Mouse (Mus musculus) yolk sac, embryonic 10.5 days (tissue): ENCODE results near the gene Usp49.
"Not testable (repeated sequence)": the region's sequence is repeated elsewhere in the genome, so short reads cannot be mapped to it uniquely, and the experiment has no call there.

Source experiments
- DNase-seq: peaks from one replicate; pipeline ENCODE4 v3.0.0-alpha.2; 2017; ENCODE audit warnings: low spot score

Gene Usp49

GRCm38 (mm10) chr17:47609182-47609581 lies 21.3 kb upstream of the Usp49 start:
- DNase-seq, result no peak

GRCm38 (mm10) chr17:47610849-47611660 lies 19.4 kb upstream of the Usp49 start, which contains the start of the genes Bysl, Med20 and Gm20517:
Bysl (minus strand) TSS chr17:47611492.
Med20 (plus strand) TSS chr17:47611582.
Gm20517 (plus strand) TSS chr17:47611589.
- DNase-seq, result peak; percentile 97

GRCm38 (mm10) chr17:47611661-47611982 lies 18.9 kb upstream of the Usp49 start:
- no peak for DNase-seq

DNA sequence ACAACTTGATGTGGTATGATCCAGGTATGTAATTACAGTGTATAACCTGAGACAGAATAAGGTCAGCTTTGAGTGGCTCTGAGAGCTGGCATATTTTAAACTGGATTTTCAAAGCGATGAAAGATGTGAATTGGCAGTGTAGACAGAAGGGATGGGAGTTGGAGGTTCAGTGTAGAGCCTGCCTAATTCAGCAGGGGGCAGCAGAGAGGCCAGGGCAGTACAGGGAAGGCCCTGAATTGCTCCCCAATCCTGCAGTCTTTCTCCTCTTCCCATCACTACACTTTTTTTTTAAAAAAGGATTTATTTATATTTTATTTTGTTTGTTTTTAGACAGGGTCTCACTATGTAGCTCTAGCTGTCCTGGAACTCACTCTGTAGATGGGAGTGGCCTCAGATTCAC lies 16.5 kb upstream of the Usp49 start:
- no peak for DNase-seq

- no peak for DNase-seq
These were observed 14.4 kb upstream of the Usp49 start for GRCm38 (mm10) chr17:47616119-47616518.

GRCm38 (mm10) chr17:47616652-47617051 lies 13.8 kb upstream of the Usp49 start:
- no peak for DNase-seq

GRCm38 (mm10) chr17:47617605-47618307 lies 12.7 kb upstream of the Usp49 start:
- no peak for DNase-seq

GRCm38 (mm10) chr17:47618556-47619311 lies 11.8 kb upstream of the Usp49 start:
- DNase-seq, result no peak

DNA sequence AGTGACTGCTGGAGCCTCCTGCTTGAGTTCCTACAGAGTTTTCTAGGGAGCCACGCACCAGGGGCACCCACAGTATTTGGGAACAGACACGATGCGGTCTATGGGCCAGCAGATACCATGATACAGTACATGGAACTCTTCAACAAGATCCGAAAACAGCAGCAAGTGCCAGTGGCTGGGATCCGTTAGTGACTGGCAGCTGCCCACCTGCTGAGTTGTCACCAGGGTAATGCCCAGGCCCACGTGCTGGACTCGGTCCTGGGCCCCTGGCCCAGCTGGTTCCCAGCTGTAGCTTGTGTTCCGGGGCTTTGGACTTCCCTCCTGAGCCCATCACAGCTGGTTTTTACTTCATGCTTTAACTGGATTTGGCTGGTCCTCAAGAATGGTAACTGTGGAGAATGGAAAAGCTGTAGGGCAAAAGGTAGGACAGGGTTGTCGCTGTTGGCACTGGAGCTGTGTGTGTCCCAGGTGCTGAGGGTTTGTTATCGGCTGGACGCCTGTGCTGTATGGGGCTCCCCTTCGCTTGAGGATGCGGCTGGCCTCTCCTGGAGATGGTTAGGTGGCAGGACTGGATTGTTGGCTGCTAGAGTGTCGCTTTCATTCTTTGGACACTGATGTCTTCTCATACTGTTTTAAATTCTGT lies 7.5 kb upstream of the Usp49 start:
- no peak for DNase-seq

GRCm38 (mm10) chr17:47624572-47624971 lies 5.9 kb upstream of the Usp49 start:
- DNase-seq, result not testable (repeated sequence)

DNA sequence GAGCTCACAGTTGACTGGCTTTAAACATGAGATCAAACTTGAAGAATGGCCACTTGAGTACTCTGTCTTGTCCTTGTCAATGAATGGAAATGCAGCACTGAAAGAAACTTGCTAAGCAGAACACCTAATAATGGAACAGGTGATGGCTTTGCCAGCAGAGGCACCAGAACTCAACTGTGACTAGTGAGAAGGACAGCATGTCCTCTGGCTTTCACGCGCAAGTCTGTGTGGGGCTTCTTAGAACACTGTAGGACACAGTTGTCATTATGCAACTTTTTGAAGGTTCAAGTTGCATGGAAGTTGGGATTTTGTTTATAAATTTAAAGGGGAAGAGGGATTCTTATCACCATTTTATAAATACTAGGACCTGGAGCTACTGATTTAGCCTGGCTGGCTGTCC lies 5.4 kb upstream of the Usp49 start:
- no peak for DNase-seq

- no peak for DNase-seq
These were observed 4.5 kb upstream of the Usp49 start for GRCm38 (mm10) chr17:47626031-47626430.

DNA sequence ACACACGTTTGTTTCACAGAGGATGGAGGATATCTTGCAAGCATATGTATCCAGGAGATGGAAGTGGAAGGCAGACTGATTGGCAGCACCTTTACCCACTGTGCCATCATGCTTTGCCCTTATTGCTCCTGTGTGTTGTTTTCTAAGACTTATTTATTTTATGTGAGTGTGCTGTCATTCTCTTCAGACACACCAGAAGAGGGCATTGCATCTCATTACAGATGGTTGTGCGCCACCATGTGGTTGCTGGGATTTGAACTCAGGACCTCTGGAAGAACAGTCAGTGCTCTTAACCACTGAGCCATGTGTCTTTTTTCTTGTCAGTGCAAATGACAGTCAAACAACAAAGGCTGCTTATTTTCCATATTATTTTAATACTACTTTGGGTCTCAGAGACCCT lies 2.7 kb upstream of the Usp49 start:
- DNase-seq, result no peak

- DNase-seq, result peak; percentile 98
These were observed 1.4 kb upstream of the Usp49 start for GRCm38 (mm10) chr17:47628851-47629676.

DNA sequence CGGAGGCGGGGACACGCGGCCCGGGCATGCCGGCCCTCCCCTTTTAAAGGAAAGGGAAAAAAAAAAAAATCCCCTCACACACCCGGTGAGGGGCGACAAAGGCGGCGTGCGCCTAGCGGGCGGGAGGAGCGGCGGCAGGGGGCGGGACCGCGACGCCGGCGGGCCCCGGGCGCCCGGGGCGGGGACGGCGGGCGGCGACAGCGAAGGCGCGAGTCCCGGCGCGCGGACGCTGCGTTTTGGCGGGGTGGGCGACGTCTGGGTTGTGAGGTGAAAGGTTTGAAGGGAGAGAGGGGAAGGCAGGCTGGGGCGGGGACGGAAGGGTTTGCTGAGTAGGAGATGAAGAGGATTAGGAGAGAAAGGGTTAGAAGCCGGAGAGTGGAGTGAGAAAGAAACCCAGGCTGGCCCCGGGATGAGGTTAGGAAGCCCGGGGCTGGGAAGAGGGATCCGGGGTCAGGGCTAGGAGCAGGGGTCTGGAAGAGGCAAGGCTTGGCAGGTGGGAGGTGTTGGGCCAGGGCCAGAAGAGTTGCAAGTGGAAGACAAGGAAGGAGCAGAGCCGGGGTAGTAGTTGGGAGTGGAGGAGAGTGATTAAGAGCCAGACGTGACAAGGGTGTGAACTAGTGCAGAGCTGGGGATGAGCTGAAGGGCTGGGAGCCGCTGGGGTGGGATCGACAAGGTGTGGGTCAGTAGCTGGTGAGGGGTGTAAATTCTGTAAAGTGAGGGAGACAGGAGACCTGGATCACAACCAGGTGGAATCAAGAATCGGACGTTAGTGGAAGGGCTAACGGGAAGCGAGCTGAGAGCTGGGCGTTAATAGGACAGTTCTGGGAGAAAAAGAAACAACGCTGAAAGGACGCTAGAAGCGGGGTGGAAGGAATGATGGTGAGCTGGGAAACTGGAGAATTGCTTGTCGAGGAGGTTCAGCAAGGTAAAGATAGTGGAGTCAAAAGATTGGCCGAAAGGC lies 493 bp upstream of the Usp49 start:
- DNase-seq, result no peak

DNA sequence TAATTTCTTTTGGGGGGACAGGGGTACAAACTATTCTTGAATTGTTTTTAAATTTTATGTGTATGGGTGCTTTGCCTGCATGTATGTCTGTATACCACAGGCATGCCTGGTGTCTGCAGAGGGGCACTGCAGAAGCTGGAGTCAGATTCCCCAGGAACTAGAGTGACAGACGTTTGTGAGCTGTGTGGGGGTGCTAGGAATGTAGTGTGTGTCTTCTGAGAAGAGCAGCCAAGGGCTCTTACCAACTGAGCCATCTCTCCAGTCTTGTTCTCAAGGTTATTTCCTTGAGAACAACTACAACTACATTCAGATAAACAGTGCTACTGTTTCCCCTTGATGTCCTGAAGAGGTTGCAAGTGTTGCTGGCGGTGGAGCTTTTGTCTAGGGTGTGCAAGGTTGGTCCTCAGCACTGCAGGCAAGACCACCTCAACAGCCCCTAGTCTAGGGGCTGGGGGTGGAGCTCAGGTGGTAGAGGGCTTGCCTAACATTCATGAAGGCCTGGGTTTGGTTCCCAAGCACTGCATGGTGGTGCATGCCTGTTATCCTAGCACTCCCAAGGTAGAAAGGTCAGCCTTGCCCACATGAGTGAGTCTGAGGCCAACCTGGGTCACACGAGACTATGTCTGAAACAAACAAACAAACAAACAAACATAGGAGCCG lies 1.8 kb downstream of the Usp49 start:
- DNase-seq, result no peak

- DNase-seq, result no peak
These were observed 3.7 kb downstream of the Usp49 start for GRCm38 (mm10) chr17:47633999-47634770.

GRCm38 (mm10) chr17:47642992-47643391 lies 12.5 kb downstream of the Usp49 start:
- DNase-seq, result no peak

DNA sequence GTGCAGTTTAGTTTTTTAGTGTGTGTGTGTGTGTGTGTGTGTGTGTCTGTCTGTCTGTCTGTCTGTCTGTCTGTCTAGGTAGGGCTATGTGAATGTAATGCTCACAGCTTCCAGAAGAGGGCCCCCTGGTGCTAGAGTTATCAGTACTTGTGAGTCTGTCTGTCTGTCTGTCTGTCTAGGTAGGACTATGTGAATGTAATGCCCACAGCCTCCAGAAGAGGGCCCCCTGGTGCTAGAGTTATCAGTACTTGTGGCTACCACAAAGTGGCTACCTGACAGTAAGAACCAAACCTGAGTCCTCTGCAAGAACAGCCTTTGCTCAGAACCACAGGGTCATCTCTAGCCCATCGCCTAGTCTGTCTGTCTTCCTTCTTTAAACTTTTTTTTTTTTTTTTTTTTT lies 16.2 kb downstream of the Usp49 start:
- DNase-seq, result peak; percentile 75
